Mouse (Mus musculus) heart, embryonic 12.5 days (tissue): ENCODE results near the gene Tomm5. TPM values are rescaled to one million over a fixed set of nuclear protein-coding genes. Genes with fewer than 3 reads are reported as not detected.
"Not testable (repeated sequence)": the region's sequence is repeated elsewhere in the genome, so short reads cannot be mapped to it uniquely, and the experiment has no call there.

Source experiments
- ATAC-seq: fragments of 200-750 bp; cut with Nextera tagmentation; 2 replicates; pipeline ENCODE4 v1.8.0; 2017; ENCODE audit warnings: moderate TSS enrichment, moderate library complexity; ENCODE audit not compliant: insufficient number of reproducible peaks, low FRiP score
- H3K27ac ChIP-seq: fragments of 300-500 bp; sonication (generic); 2 replicates; pipeline ENCODE4 v1.5.1; 2016; ENCODE audit warnings: mild to moderate bottlenecking, moderate library complexity; ENCODE audit not compliant: poor library complexity, severe bottlenecking
- H3K27me3 ChIP-seq: fragments of 300-500 bp; sonication (generic); replicated peaks from 2 replicates; pipeline ENCODE4 v1.6.1; 2016; ENCODE audit warnings: mild to moderate bottlenecking, moderate library complexity
- H3K36me3 ChIP-seq: fragments of 300-500 bp; sonication (generic); 2 replicates; pipeline ENCODE4 v1.6.1; 2016; ENCODE audit warnings: mild to moderate bottlenecking, moderate library complexity
- H3K4me1 ChIP-seq: fragments of 300-500 bp; sonication (generic); replicated peaks from 2 replicates; pipeline ENCODE4 v1.6.1; 2016; ENCODE audit warnings: mild to moderate bottlenecking
- H3K4me2 ChIP-seq: fragments of 300-500 bp; sonication (generic); 2 replicates; pipeline ENCODE4 v1.6.1; 2016; ENCODE audit warnings: mild to moderate bottlenecking, moderate library complexity
- H3K4me3 ChIP-seq: fragments of 300-500 bp; sonication (generic); 2 replicates; pipeline ENCODE4 v1.5.1; 2016; ENCODE audit warnings: mild to moderate bottlenecking
- H3K9ac ChIP-seq: fragments of 300-500 bp; sonication (generic); 2 replicates; pipeline ENCODE4 v1.6.1; 2016; ENCODE audit warnings: mild to moderate bottlenecking, moderate library complexity
- H3K9me3 ChIP-seq: fragments of 300-500 bp; sonication (generic); replicated peaks from 2 replicates; pipeline ENCODE4 v1.6.1; 2016; ENCODE audit warnings: mild to moderate bottlenecking, moderate library complexity
- WGBS: fragments of 180-500 bp; shearing (Covaris S2); methylation state at CpG from one replicate; pipeline ENCODE4 v1.1.7; 2016; 5-methylcytosine and 5-hydroxymethylcytosine counted together
- polyA plus RNA-seq: library from polyadenylated mRNA; unstranded; fragments of >200 nt; fragmentation: Nextera tagmentation; extraction: Ambion mirVana; gene quantifications from 2 replicates; pipeline ENCODE4 v1.2.1, GENCODE M21; 2016

Gene Tomm5
- polyA plus RNA-seq, 1 experiment from 2014 or later: 213 TPM

DNA sequence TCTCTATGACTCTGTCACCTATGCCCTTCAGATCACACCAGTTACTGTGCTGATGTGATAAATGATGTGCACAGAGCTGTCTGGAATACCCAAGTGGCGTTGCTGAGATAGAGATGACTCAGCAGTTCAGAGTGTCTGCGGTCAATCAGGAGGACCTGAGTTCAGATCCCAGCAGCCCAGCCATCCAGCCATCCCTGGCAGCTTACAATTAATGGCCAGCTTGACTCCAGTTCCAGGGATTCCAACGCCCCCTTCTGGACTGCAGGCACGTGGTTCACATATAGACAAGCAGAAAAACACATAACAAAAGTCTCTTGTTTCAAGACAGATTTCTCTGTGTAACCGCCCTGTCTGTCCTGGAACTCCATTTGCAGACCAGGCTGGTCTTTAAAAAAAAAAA is 1.5 kb downstream of the Tomm5 start:
- no peak overlapping the region for H3K9ac ChIP-seq
- H3K4me2 ChIP-seq: peak overlapping the region; percentile 89
- H3K4me3 ChIP-seq: peak overlapping the region; percentile 90
- whole genome bisulfite sequencing: 69% methylated on average over 5 of the region's 5 CpGs
- H3K9me3 ChIP-seq: no peaks in the 10 kb centered on the region
- peaks cover 11% of the 10 kb centered on the region for H3K4me1 ChIP-seq
- H3K27me3 ChIP-seq: no peaks in the 10 kb centered on the region
- peaks cover 39% of the 10 kb centered on the region for H3K36me3 ChIP-seq
- no peak for ATAC-seq
- H3K27ac ChIP-seq: no peak overlapping the region

GRCm38 (mm10) chr4:45097198-45097872 is 10.6 kb downstream of the Tomm5 start:
- H3K4me2 ChIP-seq: no peak overlapping the region
- ATAC-seq: no peak
- WGBS: 21% methylated on average over 7 of the region's 7 CpGs
- H3K27me3 ChIP-seq: no peaks in the 10 kb centered on the region; the same call in 1 of the 2 replicates
- H3K4me3 ChIP-seq: no peak overlapping the region
- H3K9me3 ChIP-seq: no peaks in the 10 kb centered on the region
- no peaks in the 10 kb centered on the region for H3K4me1 ChIP-seq
- no peak overlapping the region for H3K9ac ChIP-seq
- H3K36me3 ChIP-seq: peaks cover 12% of the 10 kb centered on the region
- H3K27ac ChIP-seq: no peak overlapping the region

DNA sequence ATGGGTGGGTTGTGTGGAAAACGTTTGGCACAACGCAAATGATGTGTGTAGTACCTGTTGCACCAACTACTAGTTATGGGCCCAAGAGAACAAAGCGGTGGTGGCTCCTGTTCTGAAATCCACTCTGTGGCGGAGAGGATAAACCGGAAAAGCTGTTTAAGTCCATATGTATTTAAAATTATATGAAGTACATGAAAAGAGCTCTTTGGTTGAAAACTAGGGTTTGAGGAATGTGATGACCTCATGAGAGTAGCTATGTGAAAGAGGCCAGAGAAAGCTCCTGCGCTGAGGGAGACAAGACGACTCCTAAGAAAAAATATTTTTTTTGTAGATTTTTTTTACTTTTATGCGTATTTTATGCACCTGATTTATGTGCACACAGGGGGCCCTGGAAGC is 23.0 kb downstream of the Tomm5 start:
- H3K27me3 ChIP-seq: no peaks in the 10 kb centered on the region
- no peak; the same call in 1 of the 2 replicates for ATAC-seq
- H3K4me1 ChIP-seq: peaks cover 25% of the 10 kb centered on the region
- H3K4me2 ChIP-seq: peak overlapping the region; percentile 76
- no peaks in the 10 kb centered on the region for H3K9me3 ChIP-seq
- peak overlapping the region; percentile 46; the same call in 1 of the 2 replicates for H3K9ac ChIP-seq
- no peaks in the 10 kb centered on the region; the same call in 1 of the 2 replicates for H3K36me3 ChIP-seq
- peak overlapping the region; percentile 68; the same call in 1 of the 2 replicates for H3K27ac ChIP-seq
- WGBS: 42% methylated on average over 8 of the region's 8 CpGs
- H3K4me3 ChIP-seq: peak overlapping the region; percentile 95

GRCm38 (mm10) chr4:45084021-45084894 is 23.7 kb downstream of the Tomm5 start, which contains the start of gene Fbxo10:
TSS of gene Fbxo10 (minus strand) at chr4:45084604.
- Histone ChIP-seq H3K4me2 (peak within 1 kb of the TSS; percentile 76), H3K9ac (peak within 1 kb of the TSS; percentile 99), H3K27me3 (no peaks in the 10 kb centered on the region), H3K4me3 (peak within 1 kb of the TSS; percentile 95), H3K27ac (peak within 1 kb of the TSS; percentile 86), H3K9me3 (no peaks in the 10 kb centered on the region), H3K36me3 (no peaks in the 10 kb centered on the region; the same call in 1 of the 2 replicates), H3K4me1 (peaks cover 25% of the 10 kb centered on the region)
- ATAC-seq: peak; percentile 98
- WGBS: under 1% methylated on average over 77 of the region's 77 CpGs

DNA sequence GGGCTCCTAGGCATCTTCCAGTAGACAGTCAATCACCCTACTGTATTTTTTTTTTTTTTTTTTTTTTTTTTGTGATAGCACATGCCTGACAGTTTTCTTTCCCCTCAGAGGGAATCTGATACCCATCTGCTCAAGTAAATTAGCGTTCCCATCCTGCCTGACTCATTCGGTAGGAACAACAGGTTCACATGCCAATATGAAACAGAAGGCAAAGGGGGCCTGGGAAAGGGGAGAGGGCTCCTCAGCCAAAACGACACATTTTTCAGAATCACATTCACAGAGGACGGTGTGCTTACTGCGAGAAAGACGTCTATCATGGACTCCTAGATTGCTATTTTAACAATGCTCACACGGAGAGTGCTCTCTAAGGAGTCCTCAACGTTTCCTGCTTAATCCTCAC is 24.4 kb downstream of the Tomm5 start:
- H3K4me2 ChIP-seq: peak overlapping the region; percentile 76
- H3K27ac ChIP-seq: no peak overlapping the region
- 2% methylated on average over 8 of the region's 8 CpGs for WGBS
- H3K4me1 ChIP-seq: peaks cover 25% of the 10 kb centered on the region
- ATAC-seq: no peak
- H3K9me3 ChIP-seq: no peaks in the 10 kb centered on the region
- peak overlapping the region; percentile 95 for H3K4me3 ChIP-seq
- peaks cover 4% of the 10 kb centered on the region for H3K36me3 ChIP-seq
- no peaks in the 10 kb centered on the region for H3K27me3 ChIP-seq
- H3K9ac ChIP-seq: peak overlapping the region; percentile 99

GRCm38 (mm10) chr4:45082951-45083350 is 25.0 kb downstream of the Tomm5 start:
- Histone ChIP-seq H3K36me3 (peaks cover 6% of the 10 kb centered on the region), H3K4me2 (peak overlapping the region; percentile 76), H3K9ac (peak overlapping the region; percentile 99; the same call in 1 of the 2 replicates), H3K9me3 (no peaks in the 10 kb centered on the region), H3K4me1 (peaks cover 25% of the 10 kb centered on the region), H3K4me3 (peak overlapping the region; percentile 95), H3K27ac (peak overlapping the region; percentile 12), H3K27me3 (no peaks in the 10 kb centered on the region)
- no peak for ATAC-seq
- WGBS: 71% methylated on average over 9 of the region's 9 CpGs

- H3K9ac ChIP-seq, H3K27ac ChIP-seq, H3K4me2 ChIP-seq, H3K27me3 ChIP-seq, H3K4me3 ChIP-seq, H3K36me3 ChIP-seq, ATAC-seq, H3K9me3 ChIP-seq: not testable (repeated sequence)
- peaks cover 25% of the 10 kb centered on the region for H3K4me1 ChIP-seq
- 84% methylated on average over 4 of the region's 4 CpGs for WGBS
Measured at GRCm38 (mm10) chr4:45081041-45081440, 26.9 kb downstream of the Tomm5 start.

DNA sequence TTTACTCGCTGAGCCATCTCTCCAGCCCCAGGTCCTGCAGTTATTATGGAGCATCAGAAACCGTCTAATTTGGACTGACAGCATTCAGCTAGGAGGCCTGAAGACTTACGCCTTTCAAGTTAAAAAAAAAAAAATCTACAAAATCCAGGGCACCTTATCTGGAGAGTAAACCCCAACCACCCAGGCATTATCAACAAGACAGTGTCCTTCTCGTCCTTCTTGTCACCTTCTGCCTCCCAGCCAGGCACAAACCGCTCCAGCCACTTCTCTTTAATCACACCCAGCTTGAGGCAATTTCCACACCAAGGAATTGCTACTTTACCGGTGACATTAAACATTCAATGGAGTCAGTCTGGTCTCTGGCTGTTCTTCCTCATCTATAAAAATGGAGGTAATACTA is 34.4 kb downstream of the Tomm5 start:
- Histone ChIP-seq H3K27ac (no peak overlapping the region), H3K4me1 (peaks cover 26% of the 10 kb centered on the region), H3K4me3 (no peak overlapping the region), H3K9ac (no peak overlapping the region), H3K4me2 (no peak overlapping the region), H3K9me3 (no peaks in the 10 kb centered on the region), H3K36me3 (peaks cover 6% of the 10 kb centered on the region), H3K27me3 (no peaks in the 10 kb centered on the region)
- ATAC-seq: no peak
- 54% methylated on average over 6 of the region's 6 CpGs for WGBS

GRCm38 (mm10) chr4:45072261-45072973 is 35.5 kb downstream of the Tomm5 start:
- Histone ChIP-seq H3K9ac (no peak overlapping the region), H3K4me1 (peaks cover 36% of the 10 kb centered on the region), H3K4me3 (no peak overlapping the region), H3K27ac (no peak overlapping the region), H3K36me3 (no peaks in the 10 kb centered on the region), H3K4me2 (no peak overlapping the region), H3K27me3 (no peaks in the 10 kb centered on the region), H3K9me3 (no peaks in the 10 kb centered on the region)
- 75% methylated on average over 15 of the region's 15 CpGs for WGBS
- ATAC-seq: no peak

DNA sequence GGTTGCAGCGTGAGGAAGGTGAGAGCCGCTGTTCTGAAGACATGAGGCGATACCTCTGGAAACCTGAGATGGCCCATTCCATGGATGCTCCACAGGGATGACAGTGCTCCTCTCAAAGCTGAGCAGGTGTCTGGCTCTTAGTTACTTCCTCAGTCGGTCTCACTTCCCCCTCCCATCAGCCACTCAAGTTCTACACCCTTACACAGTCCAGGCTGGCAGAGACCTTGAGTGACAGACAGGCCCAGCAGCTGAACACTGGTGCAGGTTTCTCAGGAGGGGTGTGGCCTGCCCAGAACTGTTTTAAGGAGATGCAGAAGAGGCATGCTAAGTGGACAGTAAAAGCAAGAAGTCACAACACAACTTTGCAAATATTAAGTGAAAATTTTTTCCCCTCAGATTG is 40.2 kb downstream of the Tomm5 start:
- Histone ChIP-seq H3K4me1 (peaks cover 37% of the 10 kb centered on the region), H3K4me2 (no peak overlapping the region), H3K4me3 (no peak overlapping the region), H3K27me3 (no peaks in the 10 kb centered on the region), H3K27ac (no peak overlapping the region), H3K36me3 (no peaks in the 10 kb centered on the region), H3K9me3 (no peaks in the 10 kb centered on the region), H3K9ac (no peak overlapping the region)
- no peak for ATAC-seq
- WGBS: 77% methylated on average over 4 of the region's 4 CpGs
